Mouse (Mus musculus) embryonic facial prominence, embryonic 15.5 days (tissue): ENCODE measurements around the gene Thap3. TPM values are rescaled to one million over a fixed set of nuclear protein-coding genes. Genes with fewer than 3 reads are reported as not detected.
A peak's percentile ranks its signal among the peaks of the same experiment; 100 is the strongest.

ENCODE experiments used
- ATAC-seq: fragments of 200-750 bp; cut with Nextera tagmentation; 2 replicates; pipeline ENCODE4 v1.8.0; 2017; ENCODE audit warnings: low read depth, moderate TSS enrichment; ENCODE audit not compliant: insufficient number of reproducible peaks, low FRiP score, low TSS enrichment
- H3K27ac ChIP-seq: fragments of 300-500 bp; sonication (generic); replicated peaks from 2 replicates; pipeline ENCODE4 v1.5.1; 2015; ENCODE audit warnings: mild to moderate bottlenecking, inconsistent platforms
- H3K27me3 ChIP-seq: fragments of 300-500 bp; sonication (generic); 2 replicates; pipeline ENCODE4 v1.6.1; 2015; ENCODE audit warnings: inconsistent platforms
- H3K36me3 ChIP-seq: fragments of 300-500 bp; sonication (generic); 2 replicates; pipeline ENCODE4 v1.6.1; 2015; ENCODE audit warnings: mild to moderate bottlenecking, inconsistent platforms
- H3K4me1 ChIP-seq: fragments of 300-500 bp; sonication (generic); 2 replicates; pipeline ENCODE4 v1.6.1; 2015; ENCODE audit warnings: inconsistent platforms
- H3K4me2 ChIP-seq: fragments of 300-500 bp; sonication (generic); replicated peaks from 2 replicates; pipeline ENCODE4 v1.6.1; 2015; ENCODE audit warnings: mild to moderate bottlenecking, inconsistent platforms
- H3K4me3 ChIP-seq: fragments of 300-500 bp; sonication (generic); replicated peaks from 2 replicates; pipeline ENCODE4 v1.5.1; 2015; ENCODE audit warnings: mild to moderate bottlenecking, inconsistent platforms
- H3K9ac ChIP-seq: fragments of 300-500 bp; sonication (generic); 2 replicates; pipeline ENCODE4 v1.6.1; 2015; ENCODE audit warnings: inconsistent platforms
- H3K9me3 ChIP-seq: fragments of 300-500 bp; sonication (generic); replicated peaks from 2 replicates; pipeline ENCODE4 v1.6.1; 2016; ENCODE audit warnings: inconsistent platforms
- WGBS: fragments of 180-500 bp; shearing (Covaris S2); methylation state at CpG from one replicate; pipeline ENCODE4 v1.1.7; 2015; 5-methylcytosine and 5-hydroxymethylcytosine counted together
- polyA plus RNA-seq: library from polyadenylated mRNA; unstranded; fragments of >200 nt; fragmentation: Nextera tagmentation; extraction: Ambion mirVana; gene quantifications from 2 replicates; pipeline ENCODE4 v1.2.1, GENCODE M21; 2015

Thap3 gene
- polyA plus RNA-seq, 1 experiment from 2014 or later = 60.4 TPM

GRCm38 (mm10) chr4:151996173-151996950 lies 7.6 kb upstream of the Thap3 start, which contains the start of gene Phf13:
Gene Phf13 (minus strand): TSS chr4:151996258.
- WGBS = under 1% methylated on average over 89 of the region's 94 CpGs
- Histone ChIP-seq H3K27me3 (no peaks in the 10 kb centered on the region), H3K9me3 (no peaks in the 10 kb centered on the region), H3K4me1 (peaks cover 27% of the 10 kb centered on the region), H3K4me2 (peak within 1 kb of the TSS; percentile 52), H3K36me3 (peaks cover 20% of the 10 kb centered on the region), H3K27ac (peak within 1 kb of the TSS; percentile 91), H3K4me3 (peak within 1 kb of the TSS; percentile 93), H3K9ac (peak within 1 kb of the TSS; percentile 93)
- peak; percentile 97 for ATAC-seq

GRCm38 (mm10) chr4:151995371-151996172 lies 6.8 kb upstream of the Thap3 start:
- ATAC-seq = peak; percentile 27
- Histone ChIP-seq H3K9me3 (no peaks in the 10 kb centered on the region), H3K27ac (peak overlapping the region; percentile 90), H3K9ac (peak overlapping the region; percentile 93), H3K36me3 (peaks cover 28% of the 10 kb centered on the region), H3K4me2 (peak overlapping the region; percentile 52), H3K4me1 (peaks cover 27% of the 10 kb centered on the region), H3K27me3 (no peaks in the 10 kb centered on the region), H3K4me3 (peak overlapping the region; percentile 93)
- WGBS = under 1% methylated on average over 85 of the region's 111 CpGs

- WGBS = 2% methylated on average over 61 of the region's 61 CpGs
- H3K9me3 ChIP-seq = no peaks in the 10 kb centered on the region
- ATAC-seq = no peak
- peaks cover 39% of the 10 kb centered on the region for H3K36me3 ChIP-seq
- peaks cover 31% of the 10 kb centered on the region for H3K4me1 ChIP-seq
- H3K4me3 ChIP-seq = peak overlapping the region; percentile 93
- H3K9ac ChIP-seq = peak overlapping the region; percentile 93
- H3K27ac ChIP-seq = peak overlapping the region; percentile 90
- no peaks in the 10 kb centered on the region for H3K27me3 ChIP-seq
- peak overlapping the region; percentile 52 for H3K4me2 ChIP-seq
These were observed 5.7 kb upstream of the Thap3 start for GRCm38 (mm10) chr4:151994228-151995171.

- 67% methylated on average over 6 of the region's 6 CpGs for WGBS
- Histone ChIP-seq H3K4me3 (no peak overlapping the region), H3K9ac (no peak overlapping the region)
These were observed 4.2 kb upstream of the Thap3 start for GRCm38 (mm10) chr4:151993035-151993434.

GRCm38 (mm10) chr4:151992091-151992490 lies 3.3 kb upstream of the Thap3 start:
- Histone ChIP-seq H3K36me3 (peaks cover 39% of the 10 kb centered on the region), H3K4me1 (peaks cover 41% of the 10 kb centered on the region), H3K4me2 (no peak overlapping the region), H3K4me3 (no peak overlapping the region), H3K27me3 (no peaks in the 10 kb centered on the region), H3K9ac (no peak overlapping the region), H3K9me3 (no peaks in the 10 kb centered on the region), H3K27ac (no peak overlapping the region)
- no peak for ATAC-seq
- WGBS = 88% methylated on average over 9 of the region's 9 CpGs

More at GRCm38 (mm10) chr4:151993035-151993434, 4.2 kb upstream of the Thap3 start:
- ATAC-seq = no peak
- peaks cover 39% of the 10 kb centered on the region for H3K4me1 ChIP-seq
- H3K27me3 ChIP-seq = no peaks in the 10 kb centered on the region
- H3K9me3 ChIP-seq = no peaks in the 10 kb centered on the region
- no peak overlapping the region for H3K27ac ChIP-seq
- peaks cover 39% of the 10 kb centered on the region for H3K36me3 ChIP-seq
- H3K4me2 ChIP-seq = no peak overlapping the region

- peaks cover 51% of the 10 kb centered on the region for H3K4me1 ChIP-seq
- peak overlapping the region; percentile 88; the same call in 1 of the 2 replicates for H3K27ac ChIP-seq
- 27% methylated on average over 6 of the region's 6 CpGs for WGBS
- H3K4me2 ChIP-seq = peak overlapping the region; percentile 81
- H3K9ac ChIP-seq = peak overlapping the region; percentile 91
- no peak for ATAC-seq
- H3K4me3 ChIP-seq = peak overlapping the region; percentile 65
- H3K36me3 ChIP-seq = peaks cover 42% of the 10 kb centered on the region
- H3K9me3 ChIP-seq = no peaks in the 10 kb centered on the region
- H3K27me3 ChIP-seq = no peaks in the 10 kb centered on the region
These were observed 302 bp upstream of the Thap3 start for GRCm38 (mm10) chr4:151989110-151989488.

GRCm38 (mm10) chr4:151988014-151988341 lies 819 bp downstream of the Thap3 start:
- peaks cover 43% of the 10 kb centered on the region for H3K4me1 ChIP-seq

GRCm38 (mm10) chr4:151986650-151987049 lies 2.1 kb downstream of the Thap3 start:
- no peak overlapping the region for H3K4me2 ChIP-seq
- H3K4me3 ChIP-seq = no peak overlapping the region
- H3K27me3 ChIP-seq = no peaks in the 10 kb centered on the region
- H3K27ac ChIP-seq = no peak overlapping the region
- H3K36me3 ChIP-seq = peaks cover 36% of the 10 kb centered on the region
- no peaks in the 10 kb centered on the region for H3K9me3 ChIP-seq
- H3K9ac ChIP-seq = no peak overlapping the region
- H3K4me1 ChIP-seq = peaks cover 43% of the 10 kb centered on the region
- WGBS = 61% methylated on average over 8 of the region's 8 CpGs
- no peak for ATAC-seq

More at GRCm38 (mm10) chr4:151988014-151988341, 819 bp downstream of the Thap3 start:
- no peaks in the 10 kb centered on the region for H3K27me3 ChIP-seq
- WGBS = 18% methylated on average over 10 of the region's 10 CpGs
- ATAC-seq = no peak
- no peaks in the 10 kb centered on the region for H3K9me3 ChIP-seq
- peaks cover 44% of the 10 kb centered on the region for H3K36me3 ChIP-seq
- H3K4me2 ChIP-seq = peak overlapping the region; percentile 81
- H3K27ac ChIP-seq = peak overlapping the region; percentile 88
- peak overlapping the region; percentile 91 for H3K9ac ChIP-seq
- H3K4me3 ChIP-seq = peak overlapping the region; percentile 65

- no peak for ATAC-seq
- H3K9me3 ChIP-seq = no peaks in the 10 kb centered on the region
- H3K27ac ChIP-seq = no peak overlapping the region
- H3K36me3 ChIP-seq = peaks cover 33% of the 10 kb centered on the region
- no peaks in the 10 kb centered on the region for H3K27me3 ChIP-seq
- WGBS = 32% methylated on average over 10 of the region's 10 CpGs
- H3K4me3 ChIP-seq = no peak overlapping the region; the same call in 1 of the 2 replicates
- H3K4me1 ChIP-seq = peaks cover 45% of the 10 kb centered on the region
- H3K4me2 ChIP-seq = no peak overlapping the region
- H3K9ac ChIP-seq = no peak overlapping the region
These were observed 2.9 kb downstream of the Thap3 start for GRCm38 (mm10) chr4:151985886-151986285.

- no peak overlapping the region for H3K4me3 ChIP-seq
- H3K9ac ChIP-seq = no peak overlapping the region
- peak; percentile 67 for ATAC-seq
- no peaks in the 10 kb centered on the region for H3K27me3 ChIP-seq
- H3K4me2 ChIP-seq = no peak overlapping the region
- no peaks in the 10 kb centered on the region for H3K9me3 ChIP-seq
- H3K4me1 ChIP-seq = peaks cover 34% of the 10 kb centered on the region
- 24% methylated on average over 8 of the region's 9 CpGs for WGBS
- peaks cover 41% of the 10 kb centered on the region for H3K36me3 ChIP-seq
- H3K27ac ChIP-seq = 0 out of 2 replicates have a peak overlapping the region, but pooled peaks have one; percentile 25
These were observed 5.2 kb downstream of the Thap3 start for GRCm38 (mm10) chr4:151983560-151983959.
